Mouse (Mus musculus) olfactory bulb, adult 2 months (tissue): ENCODE results near the gene Adh6a.

Experiments
- CTCF ChIP-seq: fragments of 200-500 bp; IDR thresholded peaks from 2 replicates; pipeline ENCODE4 v1.5.1; 2012; ENCODE audit warnings: low read depth, mild to moderate bottlenecking, low read length, moderate library complexity; ENCODE audit not compliant: insufficient read depth
- POLR2A ChIP-seq: fragments of 200-500 bp; IDR thresholded peaks from 2 replicates; pipeline ENCODE4 v1.6.1; 2012; ENCODE audit warnings: mild to moderate bottlenecking, low read depth, low read length, moderate library complexity; ENCODE audit not compliant: insufficient read depth

DNA sequence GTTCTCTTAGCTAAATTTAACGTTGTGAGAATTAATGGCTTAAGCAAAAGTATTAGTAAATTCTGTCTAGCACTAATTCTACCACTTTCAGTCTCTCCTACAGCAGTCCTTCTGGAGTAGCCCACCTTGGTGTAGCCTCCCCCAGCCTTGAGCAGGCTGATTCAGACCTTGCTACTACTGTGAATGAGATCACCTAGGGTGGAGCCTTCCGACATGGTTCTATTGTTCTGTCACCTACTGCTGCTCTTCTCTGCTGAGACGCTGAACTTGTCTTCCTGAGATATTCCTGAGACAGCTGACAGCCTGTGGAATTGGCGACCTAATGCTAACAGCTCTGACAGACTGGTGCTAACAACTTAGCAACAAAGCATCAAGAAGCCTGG is 8.6 kb upstream of the Adh6a start:
- TF ChIP-seq CTCF, result no peak
- TF ChIP-seq POLR2A, result no peak
